Mouse (Mus musculus) small intestine, adult 2 months (tissue): ENCODE results near the gene Tmod4.

ENCODE experiments used
- CTCF ChIP-seq: fragments of 200-500 bp; IDR thresholded peaks from 2 replicates; pipeline ENCODE4 v1.5.1; 2012; ENCODE audit warnings: low read depth, mild to moderate bottlenecking, control low read depth, inconsistent platforms, low read length, moderate library complexity, mixed read lengths; ENCODE audit not compliant: insufficient replicate concordance, insufficient read length; ENCODE audit errors: extremely low read depth
- POLR2A ChIP-seq: fragments of 200-500 bp; IDR thresholded peaks from 2 replicates; pipeline ENCODE4 v1.6.1; 2012; ENCODE audit warnings: low read depth, mild to moderate bottlenecking, control low read depth, inconsistent platforms, low read length, moderate library complexity

DNA sequence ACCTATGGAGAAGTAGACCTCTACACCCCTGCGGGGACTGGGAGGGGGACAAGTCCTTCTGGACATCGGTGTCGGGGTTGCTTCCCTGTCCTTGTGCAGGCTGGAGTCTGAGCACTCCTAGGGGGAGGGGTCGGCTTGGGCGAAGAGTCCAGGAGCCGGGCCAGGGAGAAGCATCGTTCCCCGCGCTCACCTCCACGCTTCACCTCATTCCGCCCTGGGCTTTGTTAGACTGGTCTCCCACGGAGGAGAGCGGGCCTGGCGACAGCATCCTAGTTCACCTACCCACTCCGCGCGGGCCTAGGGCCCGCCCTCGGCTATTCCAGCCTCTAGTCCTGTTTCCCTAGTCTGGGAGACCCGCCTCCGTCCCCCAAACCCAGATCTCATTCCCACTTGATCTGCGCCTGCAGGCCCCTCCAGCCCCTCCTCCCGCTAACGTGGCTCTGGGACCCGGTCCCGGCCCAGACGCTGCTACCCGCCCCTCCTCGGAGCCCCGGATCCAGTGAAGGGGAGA lies 36.8 kb downstream of the Tmod4 start:
- no peak for TF ChIP-seq POLR2A
- TF ChIP-seq CTCF = no peak
